Mouse (Mus musculus) embryo, embryonic 11 days (tissue): ENCODE measurements around the gene Rrp36.

Experiments used
- DNase-seq: peaks from one replicate; pipeline ENCODE4 v3.0.0-alpha.2; 2015

Rrp36 gene

GRCm38 (mm10) chr17:46645561-46646321 is 28.4 kb downstream of the Rrp36 start, which contains the start of the genes Klc4 and Mrpl2:
Gene Klc4, minus strand, starts transcription at chr17:46646022.
Gene Mrpl2, plus strand, starts transcription at chr17:46646229.
- DNase-seq = peak; percentile 97

GRCm38 (mm10) chr17:46644916-46645475 is 29.2 kb downstream of the Rrp36 start:
- DNase-seq = peak; percentile 7

- DNase-seq = no peak
Measured at GRCm38 (mm10) chr17:46644152-46644805, 29.9 kb downstream of the Rrp36 start.

GRCm38 (mm10) chr17:46642060-46642459 is 32.1 kb downstream of the Rrp36 start:
- DNase-seq = no peak

- no peak for DNase-seq
Measured at GRCm38 (mm10) chr17:46639929-46640328, 34.2 kb downstream of the Rrp36 start.

GRCm38 (mm10) chr17:46636831-46637523 is 37.2 kb downstream of the Rrp36 start:
- peak; percentile 78 for DNase-seq

GRCm38 (mm10) chr17:46629685-46630441 is 44.3 kb downstream of the Rrp36 start:
- DNase-seq = peak; percentile 80

- peak; percentile 95 for DNase-seq
Measured at GRCm38 (mm10) chr17:46628791-46629684, 45.1 kb downstream of the Rrp36 start, which contains the start of gene Ptk7. Gene Ptk7, minus strand, starts transcription at chr17:46629504.

- DNase-seq = peak; percentile 59
Measured at GRCm38 (mm10) chr17:46628471-46628790, 45.7 kb downstream of the Rrp36 start.

GRCm38 (mm10) chr17:46627409-46627808 is 46.7 kb downstream of the Rrp36 start:
- DNase-seq = no peak

GRCm38 (mm10) chr17:46624598-46624997 is 49.6 kb downstream of the Rrp36 start:
- DNase-seq = no peak

GRCm38 (mm10) chr17:46623819-46624557 is 50.2 kb downstream of the Rrp36 start:
- DNase-seq = no peak

- no peak for DNase-seq
Measured at GRCm38 (mm10) chr17:46622269-46622668, 51.9 kb downstream of the Rrp36 start.

- peak; percentile 39 for DNase-seq
Measured at GRCm38 (mm10) chr17:46621324-46621723, 52.8 kb downstream of the Rrp36 start.

- peak; percentile 54 for DNase-seq
Measured at GRCm38 (mm10) chr17:46619683-46620357, 54.3 kb downstream of the Rrp36 start.

GRCm38 (mm10) chr17:46618769-46619682 is 55.1 kb downstream of the Rrp36 start:
- DNase-seq = peak; percentile 60

GRCm38 (mm10) chr17:46618394-46618768 is 55.8 kb downstream of the Rrp36 start:
- peak; percentile 62 for DNase-seq

- no peak for DNase-seq
Measured at GRCm38 (mm10) chr17:46617799-46618198, 56.4 kb downstream of the Rrp36 start.
